Mouse (Mus musculus): ENCODE data around the gene Gpam. TPM values are rescaled to one million over a fixed set of nuclear protein-coding genes. Genes with fewer than 3 reads are reported as not detected.

The Gpam gene
- total and polyA plus RNA-seq, 3 experiments = 75.4 to 173 (median 149) TPM

GRCm38 (mm10) chr19:55145136-55145535 lies 18.1 kb upstream of the Gpam start:
- WGBS = 80% methylated on average over 2 of the region's 2 CpGs

GRCm38 (mm10) chr19:55144691-55145090 lies 17.7 kb upstream of the Gpam start:
- Histone ChIP-seq H3K27me3 (ENCODE audit: control insufficient read depth, insufficient read depth, low read length) (no peaks in the 10 kb centered on the region), H3K79me2 (replicated peaks; ENCODE audit: control insufficient read depth, insufficient read depth, low read length) (no peaks in the 10 kb centered on the region), H3K4me3 (no peak overlapping the region), H3K4me1 (ENCODE audit: control insufficient read depth, insufficient read depth, low read length) (no peaks in the 10 kb centered on the region), H3K27ac (no peak overlapping the region), H3K36me3 (ENCODE audit: control insufficient read depth, insufficient read depth, low read length) (no peaks in the 10 kb centered on the region), H3K9ac (ENCODE audit: low read depth, low read length) (no peak overlapping the region)
- 70% methylated on average over 5 of the region's 5 CpGs for WGBS
- no peak for DNase-seq
- TF ChIP-seq POLR2A (IDR thresholded peaks at IDR 0.05; ENCODE audit: insufficient read depth, low read depth, low read length) (no peak), CTCF (IDR thresholded peaks at IDR 0.05) (no peak), EP300 (IDR thresholded peaks at IDR 0.05; ENCODE audit: insufficient read depth, low read depth, low read length) (no peak)
- intact Hi-C loops (cut with DNase I) = no loop called here

More at GRCm38 (mm10) chr19:55145136-55145535, 18.1 kb upstream of the Gpam start:
- H3K79me2 ChIP-seq (replicated peaks; ENCODE audit: control insufficient read depth, insufficient read depth, low read length) = no peaks in the 10 kb centered on the region
- no peak overlapping the region for H3K4me3 ChIP-seq
- intact Hi-C loops (cut with DNase I) = no loop called here
- TF ChIP-seq EP300 (IDR thresholded peaks at IDR 0.05; ENCODE audit: insufficient read depth, low read depth, low read length) (no peak), CTCF (IDR thresholded peaks at IDR 0.05) (no peak)
- no peaks in the 10 kb centered on the region for H3K36me3 ChIP-seq (ENCODE audit: control insufficient read depth, insufficient read depth, low read length)
- no peak for DNase-seq
- H3K9ac ChIP-seq (ENCODE audit: low read depth, low read length) = no peak overlapping the region
- no peak overlapping the region for H3K27ac ChIP-seq
- H3K4me1 ChIP-seq (ENCODE audit: control insufficient read depth, insufficient read depth, low read length) = no peaks in the 10 kb centered on the region
- H3K27me3 ChIP-seq (ENCODE audit: control insufficient read depth, insufficient read depth, low read length) = no peaks in the 10 kb centered on the region

- no peaks in the 10 kb centered on the region for H3K36me3 ChIP-seq (ENCODE audit: control insufficient read depth, insufficient read depth, low read length)
- H3K4me3 ChIP-seq = no peak overlapping the region
- WGBS = 52% methylated on average over 11 of the region's 11 CpGs
- no peak for DNase-seq
- H3K9ac ChIP-seq (ENCODE audit: low read depth, low read length) = no peak overlapping the region
- no peaks in the 10 kb centered on the region for H3K4me1 ChIP-seq (ENCODE audit: control insufficient read depth, insufficient read depth, low read length)
- H3K27ac ChIP-seq = no peak overlapping the region
- intact Hi-C loops (cut with DNase I) = no loop called here
- TF ChIP-seq CTCF (IDR thresholded peaks at IDR 0.05) (no peak), POLR2A (IDR thresholded peaks at IDR 0.05; ENCODE audit: insufficient read depth, low read depth, low read length) (no peak), EP300 (IDR thresholded peaks at IDR 0.05; ENCODE audit: insufficient read depth, low read depth, low read length) (no peak)
- no peaks in the 10 kb centered on the region for H3K27me3 ChIP-seq (ENCODE audit: control insufficient read depth, insufficient read depth, low read length)
- H3K79me2 ChIP-seq (replicated peaks; ENCODE audit: control insufficient read depth, insufficient read depth, low read length) = no peaks in the 10 kb centered on the region
Observed at GRCm38 (mm10) chr19:55143391-55144300, 16.6 kb upstream of the Gpam start.

- intact Hi-C loops (cut with DNase I) = no loop called here
- no peaks in the 10 kb centered on the region for H3K79me2 ChIP-seq (replicated peaks; ENCODE audit: control insufficient read depth, insufficient read depth, low read length)
- no peak for DNase-seq
- TF ChIP-seq EP300 (IDR thresholded peaks at IDR 0.05; ENCODE audit: insufficient read depth, low read depth, low read length) (no peak), CTCF (IDR thresholded peaks at IDR 0.05) (no peak), POLR2A (IDR thresholded peaks at IDR 0.05; ENCODE audit: insufficient read depth, low read depth, low read length) (no peak)
- no peak overlapping the region for H3K4me3 ChIP-seq
- WGBS = 82% methylated on average over 7 of the region's 7 CpGs
- no peaks in the 10 kb centered on the region for H3K27me3 ChIP-seq (ENCODE audit: control insufficient read depth, insufficient read depth, low read length)
- H3K36me3 ChIP-seq (ENCODE audit: control insufficient read depth, insufficient read depth, low read length) = no peaks in the 10 kb centered on the region
- peaks cover 13% of the 10 kb centered on the region for H3K4me1 ChIP-seq (ENCODE audit: control insufficient read depth, insufficient read depth, low read length)
- H3K27ac ChIP-seq = no peak overlapping the region
- H3K9ac ChIP-seq (ENCODE audit: low read depth, low read length) = no peak overlapping the region
Observed at GRCm38 (mm10) chr19:55139301-55139700, 12.3 kb upstream of the Gpam start.

- no peaks in the 10 kb centered on the region for H3K79me2 ChIP-seq (replicated peaks; ENCODE audit: control insufficient read depth, insufficient read depth, low read length)
- no peak for DNase-seq
- no peak overlapping the region for H3K9ac ChIP-seq (ENCODE audit: low read depth, low read length)
- intact Hi-C loops (cut with DNase I) = no loop called here
- 81% methylated on average over 7 of the region's 7 CpGs for WGBS
- H3K4me1 ChIP-seq (ENCODE audit: control insufficient read depth, insufficient read depth, low read length) = peaks cover 13% of the 10 kb centered on the region
- H3K27ac ChIP-seq = no peak overlapping the region
- H3K4me3 ChIP-seq = no peak overlapping the region
- H3K36me3 ChIP-seq (ENCODE audit: control insufficient read depth, insufficient read depth, low read length) = no peaks in the 10 kb centered on the region
- no peaks in the 10 kb centered on the region for H3K27me3 ChIP-seq (ENCODE audit: control insufficient read depth, insufficient read depth, low read length)
- TF ChIP-seq POLR2A (IDR thresholded peaks at IDR 0.05; ENCODE audit: insufficient read depth, low read depth, low read length) (no peak), EP300 (IDR thresholded peaks at IDR 0.05; ENCODE audit: insufficient read depth, low read depth, low read length) (no peak), CTCF (IDR thresholded peaks at IDR 0.05) (no peak)
Observed at GRCm38 (mm10) chr19:55138506-55138905, 11.5 kb upstream of the Gpam start.

- TF ChIP-seq POLR2A (IDR thresholded peaks at IDR 0.05; ENCODE audit: insufficient read depth, low read depth, low read length) (no peak), CTCF (IDR thresholded peaks at IDR 0.05) (no peak), EP300 (IDR thresholded peaks at IDR 0.05; ENCODE audit: insufficient read depth, low read depth, low read length) (no peak)
- Histone ChIP-seq H3K79me2 (replicated peaks; ENCODE audit: control insufficient read depth, insufficient read depth, low read length) (no peaks in the 10 kb centered on the region), H3K27me3 (ENCODE audit: control insufficient read depth, insufficient read depth, low read length) (no peaks in the 10 kb centered on the region), H3K9ac (ENCODE audit: low read depth, low read length) (no peak overlapping the region), H3K36me3 (ENCODE audit: control insufficient read depth, insufficient read depth, low read length) (no peaks in the 10 kb centered on the region), H3K4me3 (no peak overlapping the region), H3K27ac (no peak overlapping the region), H3K4me1 (ENCODE audit: control insufficient read depth, insufficient read depth, low read length) (peaks cover 13% of the 10 kb centered on the region)
- 32% methylated on average over 7 of the region's 7 CpGs for WGBS
- intact Hi-C loops (cut with DNase I) = no loop called here
- no peak for DNase-seq
Observed at GRCm38 (mm10) chr19:55137884-55138283, 10.8 kb upstream of the Gpam start.

Measured in heart, adult 2 months (tissue).